Mouse (Mus musculus): ENCODE results near the gene Id1.
A peak's percentile ranks its signal among the peaks of the same experiment; 100 is the strongest.

Id1 gene

GRCm38 (mm10) chr2:152723651-152724331 lies 12.3 kb upstream of the Id1 start:
- peak; percentile 51 to 67 for DNase-seq (ENCODE audit: inconsistent age in 2 of 2, low spot score in 1 of 2)

DNA sequence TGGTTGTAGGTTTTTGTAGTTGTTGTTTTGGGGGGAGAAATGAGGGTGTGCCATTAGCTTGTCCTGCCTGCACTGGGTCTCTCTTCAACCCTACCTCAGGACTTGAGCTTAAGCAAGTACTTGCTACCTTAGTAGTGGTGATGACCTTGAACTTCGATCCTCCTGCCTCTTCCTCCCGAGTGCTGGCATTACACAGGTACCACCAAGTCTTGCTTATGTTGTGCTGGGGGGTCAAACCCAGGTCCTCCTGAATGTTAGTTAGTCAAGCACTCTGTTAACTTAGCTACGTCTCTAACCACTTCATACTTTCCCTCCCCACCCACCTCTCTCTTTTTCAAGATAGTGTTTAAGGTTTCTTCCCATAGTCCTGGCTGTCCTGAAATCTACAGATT lies 11.7 kb upstream of the Id1 start:
- DNase-seq (ENCODE audit: inconsistent age in 2 of 2, low spot score in 1 of 2): no peak

DNA sequence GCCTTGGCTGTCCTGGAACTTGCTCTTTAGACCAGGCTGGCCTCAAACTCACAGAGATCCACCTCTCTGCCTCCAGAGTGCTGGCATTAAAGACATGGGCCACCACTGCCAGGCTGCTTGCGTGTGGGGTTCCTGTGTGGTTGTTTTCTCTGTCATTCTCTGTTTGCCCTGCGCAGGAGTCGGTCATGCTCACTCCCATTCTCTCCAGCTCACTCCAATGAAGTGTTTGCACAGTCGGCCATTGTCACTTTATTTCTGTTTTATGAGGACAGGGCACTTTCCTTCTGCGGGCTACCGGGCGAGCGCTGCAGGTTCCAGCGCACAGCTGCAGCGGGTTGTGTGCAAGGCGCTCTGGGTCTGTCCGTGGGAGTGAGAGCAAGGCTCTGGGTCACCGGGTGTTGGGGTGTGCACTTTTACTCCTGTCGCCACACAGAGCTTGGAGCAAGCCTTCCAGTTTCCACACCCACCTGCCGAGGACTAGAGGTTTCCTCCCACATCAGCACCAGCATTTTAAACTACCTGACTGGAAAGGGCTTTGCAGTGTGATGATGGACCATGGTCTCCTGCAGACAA lies 10.8 kb upstream of the Id1 start:
- DNase-seq (ENCODE audit: inconsistent age in 2 of 2, low spot score in 1 of 2): no peak

- DNase-seq (ENCODE audit: inconsistent age in 2 of 2, low spot score in 1 of 2): no peak
These were observed 9.8 kb upstream of the Id1 start for GRCm38 (mm10) chr2:152726213-152726612.

- DNase-seq (ENCODE audit: inconsistent age in 2 of 2, low spot score in 1 of 2): peak in 1 of 2 experiments; percentile 76
These were observed 9.2 kb upstream of the Id1 start for GRCm38 (mm10) chr2:152726751-152727335.

DNA sequence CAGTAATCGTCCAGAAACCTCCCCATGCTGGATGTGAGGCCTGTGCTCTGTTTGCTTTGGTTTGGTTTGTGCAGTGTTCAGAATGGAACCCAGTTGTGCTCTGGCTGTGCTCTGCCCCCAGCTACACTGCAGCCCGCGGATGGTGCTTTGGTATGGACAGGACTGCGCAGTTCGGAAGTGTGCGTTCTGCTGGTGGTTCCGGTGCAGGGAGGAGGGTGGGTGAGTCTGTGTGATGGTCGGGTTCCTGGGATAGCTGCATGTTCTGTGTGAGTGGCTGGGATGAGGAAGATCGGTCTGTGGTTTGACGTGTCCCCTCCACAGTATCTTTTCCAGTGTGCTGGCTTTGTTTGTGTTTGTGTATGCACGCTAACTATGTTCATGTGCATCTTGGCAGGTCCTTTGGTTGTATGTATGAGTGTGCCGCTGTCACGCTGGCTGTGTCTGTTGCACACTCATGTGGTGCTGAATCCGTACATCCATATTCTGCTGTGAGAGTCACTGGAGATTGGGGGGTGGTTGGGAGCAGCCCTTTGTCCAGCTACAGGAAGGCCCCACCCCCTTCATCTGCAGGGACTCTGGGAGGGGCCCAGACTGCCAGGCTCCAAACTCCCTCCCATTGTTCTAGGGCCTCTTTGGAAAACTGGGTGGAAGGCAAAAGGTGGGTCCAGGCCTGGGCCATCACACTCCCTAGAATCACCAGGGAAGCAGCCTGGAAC lies 8.1 kb upstream of the Id1 start:
- peak; percentile 40 to 58 for DNase-seq (ENCODE audit: inconsistent age in 2 of 2, low spot score in 1 of 2)

DNA sequence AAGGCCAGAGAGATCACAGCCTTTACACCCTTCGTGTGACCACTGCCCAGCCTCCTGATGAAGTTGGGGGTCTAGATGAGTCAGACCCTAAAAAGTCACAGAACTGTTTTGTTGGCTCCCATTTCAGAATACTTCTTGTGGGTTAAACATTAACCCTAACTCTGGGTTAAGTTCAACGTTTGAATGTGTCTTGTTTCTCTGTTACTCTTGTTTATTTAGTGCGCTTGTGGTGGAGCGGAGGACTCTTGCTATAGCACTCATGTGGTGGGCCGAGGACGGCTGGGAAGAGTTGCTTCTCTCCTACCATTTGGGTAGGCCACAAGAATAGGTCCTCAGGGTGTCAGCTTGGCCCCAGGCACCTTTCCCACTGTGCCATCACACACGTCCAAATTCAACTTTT lies 7.5 kb upstream of the Id1 start:
- DNase-seq (ENCODE audit: inconsistent age in 2 of 2, low spot score in 1 of 2): no peak

- no peak for DNase-seq (ENCODE audit: inconsistent age in 2 of 2, low spot score in 1 of 2)
These were observed 6.9 kb upstream of the Id1 start for GRCm38 (mm10) chr2:152729013-152729635.

GRCm38 (mm10) chr2:152729636-152730020 lies 6.4 kb upstream of the Id1 start:
- peak; percentile 68 to 86 for DNase-seq (ENCODE audit: inconsistent age in 2 of 2, low spot score in 1 of 2)

DNA sequence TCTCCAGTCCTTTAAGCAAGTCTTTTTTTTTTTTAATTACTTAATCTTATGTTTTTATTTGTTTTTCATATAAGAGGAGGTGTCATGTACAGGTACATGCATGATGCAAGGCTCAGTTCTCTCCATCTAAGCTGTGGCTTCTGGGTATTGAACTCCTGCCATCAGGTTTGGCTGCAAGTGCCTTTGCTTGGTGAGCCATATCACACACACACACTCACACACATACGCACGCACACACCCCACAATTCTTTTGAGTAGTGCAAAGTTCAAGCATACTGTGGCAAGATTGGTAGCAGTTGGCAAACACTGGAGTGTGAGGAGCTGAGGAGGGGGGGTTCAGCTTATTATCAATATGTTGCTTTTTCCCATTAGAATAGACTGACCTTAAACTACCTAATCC lies 2.9 kb upstream of the Id1 start:
- peak in 1 of 2 experiments; percentile 59 for DNase-seq (ENCODE audit: inconsistent age in 2 of 2, low spot score in 1 of 2)

DNA sequence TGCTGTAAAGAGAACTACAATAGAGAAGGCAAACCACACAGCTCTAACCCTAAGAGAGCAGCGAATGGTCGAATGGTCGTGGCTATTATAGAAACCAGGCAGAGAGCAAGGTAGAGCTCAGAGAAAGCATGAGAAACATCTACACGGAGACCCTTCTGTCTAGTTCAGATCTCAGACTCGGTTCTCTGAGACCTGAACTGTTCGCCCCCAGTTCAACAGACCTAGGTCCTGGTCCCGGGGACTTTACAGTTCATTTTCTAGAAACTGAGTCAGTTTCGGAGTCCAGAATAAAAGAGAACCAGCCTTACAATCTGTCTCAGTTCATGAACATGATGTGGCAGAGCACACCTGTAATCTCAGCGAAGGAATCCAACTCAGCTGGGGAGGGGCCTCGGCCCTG lies 1.6 kb upstream of the Id1 start:
- DNase-seq (ENCODE audit: inconsistent age in 2 of 2, low spot score in 1 of 2): no peak

DNA sequence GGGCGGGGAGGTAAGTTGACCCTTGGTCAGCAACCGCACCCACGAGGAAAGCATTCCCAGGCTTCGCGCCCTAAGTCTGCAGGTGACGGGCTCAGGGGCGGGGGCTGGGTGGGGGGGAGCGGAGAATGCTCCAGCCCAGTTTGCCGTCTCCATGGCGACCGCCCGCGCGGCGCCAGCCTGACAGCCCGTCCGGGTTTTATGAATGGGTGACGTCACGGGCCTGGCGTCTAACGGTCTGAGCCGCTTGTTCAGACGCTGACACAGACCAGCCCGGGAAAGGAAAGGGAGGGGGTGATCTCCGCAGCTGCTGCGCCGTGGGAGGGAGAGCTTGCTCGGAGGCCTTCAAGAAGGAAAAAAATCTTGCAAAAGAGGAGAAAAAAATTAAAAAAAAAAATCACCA lies 1.1 kb upstream of the Id1 start:
- DNase-seq (ENCODE audit: inconsistent age in 2 of 2, low spot score in 1 of 2): peak; percentile 96 to 97

GRCm38 (mm10) chr2:152736748-152737147 lies 697 bp downstream of the Id1 start:
- peak; percentile 52 to 83 for DNase-seq (ENCODE audit: inconsistent age in 2 of 2, low spot score in 1 of 2)

DNA sequence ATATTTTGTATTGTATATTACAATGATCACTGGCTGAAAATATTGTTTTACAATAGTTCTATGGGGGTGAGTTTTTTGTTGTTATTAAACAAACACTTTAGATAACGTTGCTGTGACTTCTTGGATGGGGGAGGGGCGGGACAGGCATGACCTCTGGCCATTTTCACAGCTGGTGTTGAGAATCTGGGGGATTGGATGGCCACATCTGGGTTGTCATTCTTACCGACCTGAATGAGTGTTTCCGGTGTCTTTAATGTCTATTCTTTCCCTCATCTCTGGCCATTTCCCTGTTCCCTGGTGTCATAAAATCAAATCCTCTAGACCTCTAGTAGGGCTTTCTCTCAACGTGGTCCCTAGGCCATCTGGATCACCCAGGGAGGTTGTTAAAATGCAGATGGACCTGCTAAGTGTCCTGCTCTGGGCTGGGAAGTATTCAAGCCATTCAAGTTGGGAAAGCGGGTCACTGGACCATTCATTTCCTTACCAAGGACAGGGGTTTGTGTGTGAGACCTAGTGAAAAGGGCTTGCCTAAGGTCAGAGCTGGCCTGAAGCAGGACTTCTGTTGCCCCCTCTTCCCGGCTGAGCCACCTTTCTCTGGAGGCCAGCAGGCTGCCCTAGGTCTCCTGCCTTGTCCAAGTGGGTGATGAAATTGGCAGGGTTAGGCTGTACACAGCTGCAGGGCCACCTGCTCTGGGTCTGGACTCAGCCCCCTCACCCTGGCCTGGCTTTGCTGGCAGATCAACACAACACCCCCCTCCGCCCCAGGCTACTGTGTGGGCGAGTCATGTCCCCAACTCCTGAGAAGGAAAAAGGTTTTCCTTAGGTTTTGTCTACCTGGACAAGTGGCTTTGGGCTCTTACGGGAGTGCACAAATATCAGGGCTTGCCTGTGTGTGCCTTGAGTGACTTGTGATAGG lies 1.5 kb downstream of the Id1 start:
- DNase-seq (ENCODE audit: inconsistent age in 2 of 2, low spot score in 1 of 2): peak; percentile 47 to 80

DNA sequence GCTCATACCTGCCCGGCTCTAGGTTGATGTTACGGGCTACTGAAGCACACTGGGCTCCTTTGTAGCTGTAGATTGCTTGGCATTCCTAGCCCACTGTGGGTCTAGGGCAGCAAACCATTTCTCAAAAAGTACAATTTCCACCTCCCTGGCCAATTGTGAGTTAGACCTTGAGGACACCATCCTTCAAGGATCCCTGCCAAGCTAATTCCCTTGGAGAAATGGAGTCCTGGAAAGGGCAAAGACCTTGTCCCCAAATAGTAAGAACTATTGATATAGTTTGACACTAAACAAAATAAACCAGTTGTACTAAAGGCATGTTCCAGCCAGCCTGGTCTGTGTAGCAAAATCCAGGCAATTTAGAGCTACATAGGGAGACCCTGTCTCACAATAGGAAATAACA lies 2.3 kb downstream of the Id1 start:
- DNase-seq (ENCODE audit: inconsistent age in 2 of 2, low spot score in 1 of 2): peak; percentile 23 to 74

- DNase-seq (ENCODE audit: inconsistent age in 2 of 2, low spot score in 1 of 2): peak; percentile 76 to 83
These were observed 3.2 kb downstream of the Id1 start for GRCm38 (mm10) chr2:152739031-152739841.

- DNase-seq (ENCODE audit: inconsistent age in 2 of 2, low spot score in 1 of 2): peak in 1 of 2 experiments; percentile 32
These were observed 3.8 kb downstream of the Id1 start for GRCm38 (mm10) chr2:152739842-152740260.

DNA sequence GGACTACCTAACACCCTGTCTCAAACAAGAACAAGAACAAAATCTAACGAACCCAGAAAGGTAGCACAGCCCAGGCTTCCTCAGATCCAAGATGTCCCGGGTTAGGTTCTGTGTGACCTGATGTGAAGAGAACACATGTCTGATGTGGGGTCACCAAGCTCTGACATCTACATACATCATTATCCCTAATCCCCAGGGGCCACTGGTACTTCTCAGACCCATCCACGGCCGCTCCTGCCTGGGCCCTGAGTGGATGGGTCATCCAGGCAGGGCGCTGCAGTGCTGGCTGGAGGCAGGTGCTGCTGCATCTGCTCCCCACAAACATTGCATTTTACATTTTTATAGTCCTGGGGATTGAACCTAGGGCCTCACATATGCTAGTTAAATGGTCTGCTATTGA lies 4.4 kb downstream of the Id1 start:
- peak in 1 of 2 experiments; percentile 45 for DNase-seq (ENCODE audit: inconsistent age in 2 of 2, low spot score in 1 of 2)

Data from adrenal gland, adult (tissue).